Mouse (Mus musculus) hematopoietic stem cell, adult 5-6 weeks (primary cell): ENCODE results near the gene Lamtor4. TPM values are rescaled to one million over a fixed set of nuclear protein-coding genes. Genes with fewer than 3 reads are reported as not detected.
A peak's percentile ranks its signal among the peaks of the same experiment; 100 is the strongest.

Experiments used
- ATAC-seq, 2 experiments: fragments of 125-278 bp in 1 of 2; replicated peaks in 1 of 2; 2 replicates each; pipeline ENCODE4 v1.8.0; 2016 to 2017; ENCODE audit warnings: inconsistent platforms in 2 of 2, mild to moderate bottlenecking in 2 of 2, moderate number of reproducible peaks in 2 of 2, low read depth in 1 of 2, moderate TSS enrichment in 1 of 2; ENCODE audit not compliant: low FRiP score in 2 of 2, poor library complexity in 2 of 2, severe bottlenecking in 2 of 2, insufficient read depth in 1 of 2, low TSS enrichment in 1 of 2
- total RNA-seq: library from RNA; stranded (forward); fragments of 172-1452, 232-1000 nt; gene quantifications from 2 replicates; pipeline ENCODE4 v1.2.3, GENCODE M21; 2017

Lamtor4 gene
- total RNA-seq, 1 experiment from 2014 or later, result 31.2 TPM

GRCm38 (mm10) chr5:138275216-138276050, 20.2 kb downstream of the Lamtor4 start:
- ATAC-seq, result no peak

- ATAC-seq, result no peak
Observed at GRCm38 (mm10) chr5:138277994-138278393, 22.7 kb downstream of the Lamtor4 start.

GRCm38 (mm10) chr5:138279585-138280424, 24.5 kb downstream of the Lamtor4 start, which contains the start of the genes Gm43720, Gpc2 and Stag3:
TSS of gene Gm43720 (minus strand) at chr5:138279958.
TSS of gene Gpc2 (minus strand) at chr5:138280005.
TSS of gene Stag3 (plus strand) at chr5:138280240.
- peak; percentile 96 to 97 for ATAC-seq

GRCm38 (mm10) chr5:138280425-138280768, 25.1 kb downstream of the Lamtor4 start:
- ATAC-seq, result no peak

- no peak for ATAC-seq
Observed at GRCm38 (mm10) chr5:138280829-138281228, 25.5 kb downstream of the Lamtor4 start.

GRCm38 (mm10) chr5:138281798-138282197, 26.5 kb downstream of the Lamtor4 start:
- ATAC-seq, result no peak

- no peak for ATAC-seq
Observed at GRCm38 (mm10) chr5:138283540-138283939, 28.3 kb downstream of the Lamtor4 start.

GRCm38 (mm10) chr5:138287861-138288260, 32.6 kb downstream of the Lamtor4 start:
- no peak for ATAC-seq

GRCm38 (mm10) chr5:138291638-138292037, 36.4 kb downstream of the Lamtor4 start:
- no peak for ATAC-seq

- no peak for ATAC-seq
Observed at GRCm38 (mm10) chr5:138294158-138294557, 38.9 kb downstream of the Lamtor4 start.

GRCm38 (mm10) chr5:138299613-138300012, 44.3 kb downstream of the Lamtor4 start:
- ATAC-seq, result no peak

Other genes with a start within 250 kb of the Lamtor4 start
- gene Smok3a, start 234.2 kb upstream of the Lamtor4 start, total RNA-seq, result not detected in 2 replicates
- not detected in 2 replicates for gene Smok3b, start 234.1 kb upstream of the Lamtor4 start, total RNA-seq
- gene Smok3c, start 202.3 kb upstream of the Lamtor4 start, total RNA-seq, result not detected in 2 replicates
- 45.8 and 48.2 TPM in 2 replicates for gene Zkscan1, start 170.4 kb upstream of the Lamtor4 start, total RNA-seq
- gene Zscan21, start 138.6 kb upstream of the Lamtor4 start, total RNA-seq, result 17.3 and 18.4 TPM in 2 replicates
- gene Zfp113, start 99.7 kb upstream of the Lamtor4 start, total RNA-seq, result 14.4 and 16.0 TPM in 2 replicates
- gene Cops6, start 94.4 kb upstream of the Lamtor4 start, total RNA-seq, result 32.6 and 52.6 TPM in 2 replicates
- gene Ap4m1, start 83.5 kb upstream of the Lamtor4 start, total RNA-seq, result 34.8 and 50.0 TPM in 2 replicates
- gene Mcm7, start 83.1 kb upstream of the Lamtor4 start, total RNA-seq, result 449 and 495 TPM in 2 replicates
- 30.3 and 40.9 TPM in 2 replicates for gene Taf6, start 68.0 kb upstream of the Lamtor4 start, total RNA-seq
- 46.3 and 53.8 TPM in 2 replicates for gene Cnpy4, start 68.0 kb upstream of the Lamtor4 start, total RNA-seq
- gene Mblac1, start 61.2 kb upstream of the Lamtor4 start, total RNA-seq, result 2.8 and 3.5 TPM in 2 replicates
- 6.4 and 8.7 TPM in 2 replicates for gene Nxpe5, start 29.6 kb upstream of the Lamtor4 start, total RNA-seq
- 34.1 and 38.8 TPM in 2 replicates for gene BC037034, start 8.6 kb downstream of the Lamtor4 start, total RNA-seq
- 0.44 TPM in 1 of 2 replicates, not detected in the other for gene Gal3st4, start 17.4 kb downstream of the Lamtor4 start, total RNA-seq
- gene Gm43720, start 24.5 kb downstream of the Lamtor4 start, total RNA-seq, result not detected in 2 replicates
- gene Gpc2, start 24.5 kb downstream of the Lamtor4 start, total RNA-seq, result 5.8 and 7.1 TPM in 2 replicates
- gene Stag3, start 24.8 kb downstream of the Lamtor4 start, total RNA-seq, result 8.7 and 25.5 TPM in 2 replicates
- gene Pvrig, start 86.5 kb downstream of the Lamtor4 start, total RNA-seq, result 1.8 TPM in 1 of 2 replicates, not detected in the other
- gene Zfp157, start 186.0 kb downstream of the Lamtor4 start, total RNA-seq, result 14.4 and 27.5 TPM in 2 replicates